Mouse (Mus musculus) layer of hippocampus, postnatal 14 days (tissue): ENCODE data around the gene 1810009A15Rik. TPM values are rescaled to one million over a fixed set of nuclear protein-coding genes. Genes with fewer than 3 reads are reported as not detected.

Source experiments
- DNase-seq, 2 experiments: peaks; one replicate each; pipeline ENCODE4 v3.0.0; 2021 to 2022; ENCODE audit warnings: low spot score in 2 of 2, mixed read lengths in 1 of 2
- microRNA-seq, 2 experiments: library from miRNA; unstranded; fragments of <30 nt; microRNA quantifications; one replicate each; pipeline ENCODE4 v1.2.0; 2021
- total RNA-seq, 2 experiments: library from RNA; stranded (reverse); gene quantifications; 2 replicates each; pipeline ENCODE4 v1.2.3; 2021

Gene 1810009A15Rik
- total RNA-seq, 2 experiments from 2014 or later = 24.4 to 26.1 TPM

DNA sequence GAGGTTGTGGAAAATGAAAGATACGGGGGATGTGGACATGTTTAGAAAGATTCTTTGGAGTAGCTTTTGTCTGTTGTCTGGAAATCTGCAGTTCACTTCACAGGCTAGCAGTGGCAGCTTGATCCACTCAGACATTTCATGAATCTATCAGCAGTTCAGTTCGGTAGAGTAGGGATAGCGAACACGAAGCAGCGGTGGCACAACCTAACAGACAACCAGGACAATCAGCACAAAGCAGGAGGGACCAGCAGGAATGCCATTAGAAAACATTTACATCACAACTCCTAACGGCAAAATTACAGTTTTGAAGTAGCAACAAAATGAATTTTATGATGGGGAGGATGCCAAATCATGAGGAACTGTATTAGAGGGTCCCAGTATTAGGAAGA is 31.0 kb downstream of the 1810009A15Rik start:
- no peak for DNase-seq

DNA sequence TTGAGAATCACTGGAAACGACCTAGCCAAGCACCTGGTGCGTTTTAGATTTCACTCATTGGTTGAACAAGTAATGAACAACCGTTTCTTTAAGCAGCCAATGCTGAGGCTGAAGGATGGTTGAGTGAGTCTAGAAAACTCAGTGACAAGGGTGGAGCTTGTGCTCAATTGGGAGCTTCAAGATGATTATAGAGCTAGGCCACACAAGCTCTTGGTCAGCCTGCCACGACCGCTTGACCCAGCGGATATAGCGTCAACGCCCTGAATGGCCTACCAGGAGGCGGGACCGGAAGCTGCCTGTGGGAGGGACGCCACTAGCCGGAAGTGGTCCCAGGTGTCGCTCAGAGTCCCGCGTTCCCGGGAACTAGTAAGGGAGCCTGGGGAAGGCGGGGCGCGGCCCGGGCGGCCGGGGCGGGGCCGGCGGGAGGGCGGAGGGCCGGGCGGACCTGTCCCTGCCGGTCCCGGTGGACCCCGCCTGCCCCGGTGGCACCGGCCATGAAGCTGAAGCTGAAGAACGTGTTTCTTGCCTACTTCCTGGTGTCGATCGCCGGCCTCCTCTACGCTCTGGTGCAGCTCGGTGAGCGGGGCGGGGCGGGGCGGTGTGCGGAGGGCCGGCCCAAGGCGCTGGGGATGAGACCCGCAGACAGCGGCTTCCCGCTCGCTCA is 31.6 kb downstream of the 1810009A15Rik start, which contains the start of gene B3gat3:
TSS of gene B3gat3 (plus strand) at position 302 of the 664 bp plus-strand sequence.
- peak; percentile 95 for DNase-seq

DNA sequence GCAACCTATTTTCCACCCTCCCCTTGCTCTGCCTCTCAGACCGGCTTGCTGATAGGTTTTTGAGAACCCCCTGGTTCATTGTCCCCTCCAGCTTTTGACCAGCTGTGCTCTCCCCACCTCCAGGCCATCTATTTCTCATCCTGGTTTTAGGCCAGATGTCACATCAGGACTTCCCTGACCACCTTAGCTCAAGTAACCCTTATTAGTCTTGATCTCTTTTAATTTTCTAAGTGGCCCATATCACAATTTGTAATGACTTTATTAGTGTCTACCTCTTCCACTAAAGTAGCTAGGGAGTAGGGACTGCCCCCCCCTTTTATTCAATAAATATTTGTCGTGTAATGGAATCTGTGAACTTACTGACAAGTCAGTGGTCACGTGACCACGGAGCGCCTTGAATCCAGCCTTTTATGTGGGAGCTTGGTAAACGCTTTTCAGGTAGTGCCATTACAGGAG is 32.2 kb downstream of the 1810009A15Rik start:
- DNase-seq = no peak

DNA sequence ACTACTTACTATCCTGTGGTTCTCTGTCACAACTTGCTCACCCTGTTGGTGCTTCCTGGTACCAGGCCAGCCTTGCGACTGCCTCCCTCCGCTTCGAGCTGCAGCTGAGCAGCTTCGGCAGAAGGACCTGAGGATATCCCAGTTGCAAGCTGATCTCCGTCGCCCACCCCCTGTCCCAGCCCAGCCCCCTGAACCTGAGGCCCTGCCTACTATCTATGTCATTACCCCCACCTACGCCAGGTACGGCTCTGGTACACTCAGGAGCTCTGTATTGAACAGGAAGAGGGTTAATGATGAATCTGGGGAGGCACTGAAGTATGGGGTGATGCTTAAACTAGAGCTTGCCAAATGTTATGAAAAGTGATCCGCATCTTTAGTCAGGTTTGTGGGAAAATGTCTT is 33.1 kb downstream of the 1810009A15Rik start:
- DNase-seq = no peak

DNA sequence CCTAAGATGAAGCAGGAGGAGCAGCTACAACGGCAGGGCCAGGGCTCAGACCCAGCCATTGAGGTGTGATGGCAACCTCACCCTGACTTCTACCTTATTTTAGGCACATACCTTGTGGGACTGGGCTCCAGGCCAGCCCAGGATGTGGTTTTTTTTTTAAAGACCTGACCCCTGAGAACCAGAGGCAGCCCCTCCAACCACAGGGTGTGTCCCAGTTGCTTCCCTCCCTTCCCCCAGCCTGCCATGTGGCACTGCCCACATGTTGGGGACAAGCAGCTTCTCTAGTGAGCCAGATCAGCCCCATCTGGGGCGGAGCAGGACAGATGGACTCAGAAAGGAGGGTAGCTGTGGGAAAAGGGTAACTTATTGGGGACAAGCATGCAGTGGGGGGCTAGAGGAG is 38.1 kb downstream of the 1810009A15Rik start:
- no peak for DNase-seq

DNA sequence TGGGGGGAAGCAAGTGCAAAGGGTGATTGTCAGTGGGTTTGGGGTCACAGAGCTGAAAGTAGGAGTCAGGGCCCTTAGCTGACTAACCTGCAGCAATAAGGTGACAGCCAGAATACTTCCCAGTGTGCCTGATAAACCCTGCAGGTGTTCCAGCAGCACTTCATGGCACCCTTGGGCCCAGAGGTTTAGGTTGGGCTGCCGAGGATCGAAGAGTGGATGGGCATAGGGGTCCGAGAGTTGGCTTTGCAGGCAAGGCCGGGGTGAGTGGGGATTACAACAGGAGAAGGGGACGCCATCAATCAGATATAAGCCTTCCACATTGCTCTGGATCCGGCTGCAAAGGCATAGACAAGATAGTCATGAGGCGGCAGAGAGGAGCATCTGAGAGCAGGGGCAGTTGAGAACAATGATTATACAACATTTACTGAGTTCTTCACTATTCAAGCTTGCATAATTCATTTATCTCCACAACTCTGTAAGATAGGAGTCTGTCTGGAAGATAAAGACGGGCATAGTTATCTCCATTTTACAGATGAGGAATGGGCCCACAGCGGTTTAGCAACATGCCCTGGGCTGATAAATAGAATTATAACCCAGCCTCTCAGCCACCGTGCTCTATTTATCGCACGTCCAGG is 39.4 kb downstream of the 1810009A15Rik start:
- no peak for DNase-seq

DNA sequence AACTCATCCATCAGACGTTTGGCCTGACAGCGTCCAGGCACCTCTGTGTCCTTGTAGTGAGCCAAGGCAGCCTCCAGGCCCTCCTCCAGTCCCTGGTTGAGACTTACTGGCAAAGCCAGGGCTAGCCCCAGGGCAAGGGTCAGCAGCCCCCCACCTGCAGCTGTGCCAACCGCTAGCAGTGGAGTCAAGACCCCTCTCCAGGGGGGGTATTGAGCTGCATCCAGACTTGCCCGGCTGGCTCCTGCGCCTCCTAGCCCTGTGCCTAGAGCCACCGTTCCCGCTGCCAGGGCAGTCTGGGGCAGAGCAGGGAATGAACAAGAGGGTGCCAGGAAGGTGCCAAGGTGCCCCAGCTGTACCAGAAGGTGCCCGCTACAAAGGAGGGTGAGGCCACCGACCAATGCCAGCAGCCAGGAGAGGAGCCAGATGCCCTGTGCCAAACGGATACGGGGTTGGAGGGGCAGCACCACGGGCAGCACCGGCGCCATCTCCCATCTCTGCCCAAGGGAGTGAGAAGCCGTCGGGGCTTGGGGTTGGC is 40.1 kb downstream of the 1810009A15Rik start:
- DNase-seq = no peak

DNA sequence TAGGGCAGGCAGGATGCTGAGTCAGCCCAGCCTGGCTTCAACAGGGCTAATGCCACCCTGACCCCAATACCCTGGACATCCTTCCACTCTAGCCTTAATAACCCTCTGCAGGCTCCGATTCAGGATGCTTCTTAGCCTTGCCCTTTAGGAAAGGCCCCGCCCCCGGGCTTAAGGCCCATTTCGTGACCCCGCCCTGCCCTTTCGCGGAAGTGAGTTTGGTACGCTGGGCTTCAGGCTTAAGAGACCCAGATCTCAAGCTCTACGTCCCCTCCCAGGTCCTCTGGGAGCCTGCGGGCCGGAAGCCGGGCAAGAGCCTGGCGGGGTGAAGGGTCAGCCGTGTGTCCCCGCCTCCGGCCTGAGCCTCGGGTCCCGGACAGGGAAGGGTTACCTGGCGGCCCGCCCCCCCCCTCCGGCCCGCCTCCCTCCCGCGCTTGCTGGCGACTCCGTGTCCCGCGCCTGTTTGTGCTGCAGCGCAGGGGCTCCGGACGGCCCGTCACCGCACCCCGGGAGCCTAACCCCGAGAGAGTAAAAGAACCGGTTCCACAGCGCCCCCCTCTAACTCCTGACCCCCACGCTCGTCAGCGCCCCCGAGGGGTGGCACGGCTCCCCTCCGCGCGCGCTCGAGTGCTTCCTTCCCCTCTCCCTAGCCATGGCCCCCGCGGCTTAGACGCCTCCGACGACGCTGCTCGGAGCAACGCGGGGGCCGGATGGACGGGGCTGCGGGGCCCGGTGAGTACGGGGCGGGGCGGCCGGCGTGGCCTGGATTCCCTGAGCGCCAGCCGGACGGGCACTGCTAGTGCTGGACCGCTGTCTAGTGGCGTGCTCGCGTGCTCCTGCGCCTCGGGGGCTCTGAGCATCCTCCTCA is 40.8 kb downstream of the 1810009A15Rik start, which contains the start of the genes Rom1 and Eml3:
TSS of gene Rom1 (minus strand) at position 133 of the 865 bp plus-strand sequence.
TSS of gene Eml3 (plus strand) at position 329 of the 865 bp plus-strand sequence.
- peak; percentile 55 to 58 for DNase-seq

DNA sequence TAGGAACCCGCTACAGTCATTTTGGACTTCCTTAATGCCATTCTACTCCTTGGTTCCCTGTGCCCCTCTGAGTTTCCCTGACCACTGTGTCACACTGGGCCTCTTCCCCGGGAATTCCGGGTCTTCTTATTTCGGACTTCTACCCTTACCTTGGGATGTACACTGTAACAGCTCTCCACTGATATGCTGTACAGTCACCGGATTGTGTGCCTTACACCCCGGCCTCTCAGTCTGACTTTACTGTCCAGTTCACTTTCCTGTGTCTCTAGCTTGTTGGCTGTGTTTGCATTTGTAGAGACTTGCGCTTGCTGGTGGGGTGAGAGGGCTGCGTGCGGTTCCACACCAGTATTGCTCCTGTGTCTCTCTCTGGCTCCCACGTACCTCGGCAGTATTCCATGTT is 41.5 kb downstream of the 1810009A15Rik start:
- no peak for DNase-seq

DNA sequence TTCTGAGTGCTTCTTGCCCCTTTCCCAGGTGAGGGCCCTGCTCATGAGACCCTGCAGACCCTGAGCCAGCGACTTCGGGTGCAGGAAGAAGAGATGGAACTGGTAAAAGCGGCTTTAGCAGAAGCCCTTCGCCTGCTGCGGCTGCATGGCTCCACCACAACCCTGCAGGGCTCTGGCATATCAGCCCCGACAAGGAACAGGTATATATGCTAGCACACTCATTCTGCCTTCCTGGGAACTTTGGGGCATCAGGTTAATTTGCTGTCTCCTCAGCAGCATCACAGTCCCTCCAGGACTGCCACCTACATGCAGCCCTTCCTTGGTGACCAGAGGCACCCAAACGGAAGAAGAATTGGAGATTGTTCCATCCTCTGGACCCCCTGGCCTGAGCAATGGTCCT is 42.1 kb downstream of the 1810009A15Rik start:
- no peak for DNase-seq

DNA sequence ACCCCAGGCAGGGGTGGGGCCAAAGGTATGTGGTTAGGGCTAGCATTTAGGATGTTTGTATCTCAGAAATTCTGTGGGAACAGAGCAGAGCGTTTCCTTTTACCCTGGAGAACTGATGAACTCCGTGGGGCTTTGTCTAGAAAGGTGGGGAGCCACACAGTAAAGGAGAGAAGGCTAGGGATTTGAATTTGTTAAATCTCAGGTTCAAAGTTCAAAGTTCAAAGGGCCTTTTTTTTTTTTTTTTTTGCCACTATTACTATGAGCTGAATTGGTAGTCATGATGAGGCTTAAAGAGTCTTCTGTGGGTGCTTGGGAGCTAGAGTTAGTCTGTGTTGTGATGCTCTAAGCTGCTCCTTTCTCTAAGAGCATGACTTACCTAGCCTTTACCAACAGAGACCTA is 48.1 kb downstream of the 1810009A15Rik start:
- no peak for DNase-seq

Small RNAs within 50 kb of the gene (microRNA-seq; reads per million reads assigned to microRNA genes)
- gene Mir5136 = 0 reads per million in 2 experiments

Other genes with a start within 250 kb of the 1810009A15Rik start
- 100 to 1,000 TPM; 162 to 166 TPM for gene Chrm1, start 225.1 kb upstream of the 1810009A15Rik start, total RNA-seq
- gene Slc3a2, start 165.5 kb upstream of the 1810009A15Rik start, total RNA-seq = 100 to 1,000 TPM; 188 to 200 TPM
- gene Wdr74, start 153.0 kb upstream of the 1810009A15Rik start, total RNA-seq = 10 to 100 TPM; 39.9 to 47.9 TPM
- 1 to 10 TPM; 1.8 to 2.0 TPM for gene 1700092M07Rik, start 148.1 kb upstream of the 1810009A15Rik start, total RNA-seq
- 10 to 100 TPM; 64.5 to 71.4 TPM for gene Stx5a, start 147.4 kb upstream of the 1810009A15Rik start, total RNA-seq
- gene Nxf1, start 131.8 kb upstream of the 1810009A15Rik start, total RNA-seq = 10 to 100 TPM; 79.3 to 91.9 TPM
- gene Tmem223, start 117.9 kb upstream of the 1810009A15Rik start, total RNA-seq = 100 to 1,000 TPM; 101 to 108 TPM
- 10 to 100 TPM; 10.1 to 12.0 TPM for gene Tmem179b, start 114.4 kb upstream of the 1810009A15Rik start, total RNA-seq
- gene Taf6l, start 102.4 kb upstream of the 1810009A15Rik start, total RNA-seq = 10 to 100 TPM; 14.1 to 15.0 TPM
- 100 to 1,000 TPM; 119 TPM for gene Polr2g, start 90.3 kb upstream of the 1810009A15Rik start, total RNA-seq
- gene Zbtb3, start 86.3 kb upstream of the 1810009A15Rik start, total RNA-seq = 1 to 10 TPM; 4.3 TPM
- gene Ttc9c, start 69.5 kb upstream of the 1810009A15Rik start, total RNA-seq = 10 to 100 TPM; 29.8 to 32.1 TPM
- 100 to 1,000 TPM in 1 of 2 experiments, 10 to 100 TPM in 1; 99.4 to 103 TPM for gene Hnrnpul2, start 68.8 kb upstream of the 1810009A15Rik start, total RNA-seq
- gene AC129217.1, start 59.1 kb upstream of the 1810009A15Rik start, total RNA-seq = 1 to 10 TPM in 1 of 2 experiments, not detected in 1; 4.4 TPM
- gene Bscl2, start 51.4 kb upstream of the 1810009A15Rik start, total RNA-seq = 100 to 1,000 TPM in 1 of 2 experiments, 10 to 100 TPM in 1; 96.2 to 107 TPM
- 100 to 1,000 TPM; 220 to 243 TPM for gene Gng3, start 49.7 kb upstream of the 1810009A15Rik start, total RNA-seq
- under 1 TPM; 0.30 to 0.55 TPM for gene Lrrn4cl, start 38.1 kb upstream of the 1810009A15Rik start, total RNA-seq
- gene Ubxn1, start 17.4 kb upstream of the 1810009A15Rik start, total RNA-seq = 100 to 1,000 TPM in 1 of 2 experiments, 10 to 100 TPM in 1; 95.4 to 101 TPM
- gene Uqcc3, start 7.9 kb upstream of the 1810009A15Rik start, total RNA-seq = 10 to 100 TPM; 35.2 to 35.6 TPM
- gene Lbhd1, start 5.1 kb upstream of the 1810009A15Rik start, total RNA-seq = 1 to 10 TPM; 5.4 to 7.0 TPM
- not detected for gene Gm49403, start 4.9 kb upstream of the 1810009A15Rik start, total RNA-seq
- gene Gm49416, start 73 bp downstream of the 1810009A15Rik start, total RNA-seq = 1 to 10 TPM in 1 of 2 experiments, not detected in 1; 1.1 TPM
- gene Ints5, start 4.2 kb downstream of the 1810009A15Rik start, total RNA-seq = 10 to 100 TPM; 22.0 to 25.4 TPM
- gene Ganab, start 9.2 kb downstream of the 1810009A15Rik start, total RNA-seq = 100 to 1,000 TPM; 111 to 114 TPM
- 100 to 1,000 TPM; 144 to 149 TPM for gene B3gat3, start 31.5 kb downstream of the 1810009A15Rik start, total RNA-seq
- 1 to 10 TPM; 3.2 to 4.0 TPM for gene Rom1, start 40.5 kb downstream of the 1810009A15Rik start, total RNA-seq
- gene Eml3, start 40.7 kb downstream of the 1810009A15Rik start, total RNA-seq = 10 to 100 TPM; 11.3 to 11.7 TPM
- gene Mta2, start 53.0 kb downstream of the 1810009A15Rik start, total RNA-seq = 10 to 100 TPM; 52.4 to 56.6 TPM
- gene Tut1, start 65.0 kb downstream of the 1810009A15Rik start, total RNA-seq = 10 to 100 TPM; 15.0 to 17.3 TPM
- gene Eef1g, start 78.2 kb downstream of the 1810009A15Rik start, total RNA-seq = 100 to 1,000 TPM; 198 to 230 TPM
- gene Ahnak, start 100.4 kb downstream of the 1810009A15Rik start, total RNA-seq = 10 to 100 TPM; 20.7 to 22.5 TPM
- gene Scgb1a1, start 199.1 kb downstream of the 1810009A15Rik start, total RNA-seq = not detected
- 100 to 1,000 TPM; 134 to 142 TPM for gene Asrgl1, start 246.8 kb downstream of the 1810009A15Rik start, total RNA-seq